Mouse (Mus musculus) limb, embryonic 14.5 days (tissue): ENCODE data around the gene Stoml2. TPM values are rescaled to one million over a fixed set of nuclear protein-coding genes. Genes with fewer than 3 reads are reported as not detected.

Experiments used
- ATAC-seq: fragments of 200-750 bp; cut with Nextera tagmentation; 2 replicates; pipeline ENCODE4 v1.8.0; 2017; ENCODE audit warnings: low read depth, moderate number of reproducible peaks, moderate TSS enrichment; ENCODE audit not compliant: low FRiP score
- DNase-seq: peaks from one replicate; pipeline ENCODE4 v3.0.0-alpha.2; 2015; ENCODE audit warnings: low spot score
- H3K27ac ChIP-seq: fragments of 300-500 bp; sonication (generic); replicated peaks from 2 replicates; pipeline ENCODE4 v1.5.1; 2014; ENCODE audit warnings: low read depth, mild to moderate bottlenecking, low read length, moderate library complexity, mixed read lengths
- H3K27me3 ChIP-seq: fragments of 300-500 bp; sonication (generic); 2 replicates; pipeline ENCODE4 v1.6.1; 2014; ENCODE audit warnings: low read length, mixed read lengths; ENCODE audit not compliant: control insufficient read depth, insufficient read depth
- H3K36me3 ChIP-seq: fragments of 300-500 bp; sonication (generic); 2 replicates; pipeline ENCODE4 v1.6.1; 2014; ENCODE audit warnings: mild to moderate bottlenecking, low read length, moderate library complexity, mixed read lengths; ENCODE audit not compliant: control insufficient read depth, insufficient read depth
- H3K4me1 ChIP-seq: fragments of 300-500 bp; sonication (generic); 2 replicates; pipeline ENCODE4 v1.6.1; 2014; ENCODE audit warnings: antibody characterized with exemption, low read length, mixed read lengths; ENCODE audit not compliant: control insufficient read depth, insufficient read depth
- H3K4me2 ChIP-seq: fragments of 300-500 bp; sonication (generic); replicated peaks from 2 replicates; pipeline ENCODE4 v1.6.1; 2014; ENCODE audit warnings: low read depth, mild to moderate bottlenecking, low read length, moderate library complexity; ENCODE audit not compliant: severe bottlenecking
- H3K4me3 ChIP-seq: fragments of 300-500 bp; sonication (generic); replicated peaks from 2 replicates; pipeline ENCODE4 v1.5.1; 2014; ENCODE audit warnings: low read length
- H3K9ac ChIP-seq: fragments of 300-500 bp; sonication (generic); 2 replicates; pipeline ENCODE4 v1.6.1; 2014; ENCODE audit warnings: mild to moderate bottlenecking, low read depth, low read length, moderate library complexity; ENCODE audit not compliant: severe bottlenecking
- H3K9me3 ChIP-seq: fragments of 300-500 bp; sonication (generic); 2 replicates; pipeline ENCODE4 v1.6.1; 2016; ENCODE audit warnings: low read length; ENCODE audit not compliant: control insufficient read depth
- POLR2A ChIP-seq: fragments of 200-500 bp; IDR thresholded peaks from 2 replicates; pipeline ENCODE4 v1.8.0; 2012; ENCODE audit warnings: inconsistent platforms, mild to moderate bottlenecking, moderate library complexity, borderline replicate concordance; ENCODE audit not compliant: insufficient read depth, insufficient read length; ENCODE audit errors: extremely low read depth
- WGBS: fragments of 180-500 bp; shearing (Covaris S2); extraction: QIAGEN DNeasy Blood & Tissue Kit; methylation state at CpG from one replicate; pipeline ENCODE4 v1.1.7; 2014; 5-methylcytosine and 5-hydroxymethylcytosine counted together
- polyA plus RNA-seq, 2 experiments: library from polyadenylated mRNA; depleted of rRNA in 1 of 2; stranded (reverse) in 1 of 2; unstranded in 1 of 2; fragments of >200 nt; fragmentation: Nextera tagmentation in 1 of 2; extraction: Ambion mirVana in 1 of 2; gene quantifications; 2 replicates each; pipeline versions ENCODE4 v1.2.1 to v1.2.3; 2012 to 2014

Stoml2 gene
- polyA plus RNA-seq, 2 experiments: 156 to 316 TPM

- ATAC-seq (no peak), DNase-seq (no peak)
- H3K9ac ChIP-seq: no peak overlapping the region
- H3K4me2 ChIP-seq: no peak overlapping the region
- TF ChIP-seq POLR2A: no peak
- H3K27ac ChIP-seq: no peak overlapping the region
- peaks cover 63% of the 10 kb centered on the region for H3K36me3 ChIP-seq
- no peaks in the 10 kb centered on the region for H3K4me1 ChIP-seq
- no peak overlapping the region for H3K4me3 ChIP-seq
- H3K27me3 ChIP-seq: no peaks in the 10 kb centered on the region
- no peaks in the 10 kb centered on the region for H3K9me3 ChIP-seq
- 100% methylated on average over 4 of the region's 4 CpGs for WGBS
Observed at GRCm38 (mm10) chr4:43018156-43018555, 13.4 kb downstream of the Stoml2 start.

- DNase-seq: no peak
- Histone ChIP-seq H3K9me3 (no peaks in the 10 kb centered on the region), H3K4me2 (no peak overlapping the region), H3K4me1 (peaks cover 5% of the 10 kb centered on the region), H3K4me3 (no peak overlapping the region), H3K27me3 (no peaks in the 10 kb centered on the region), H3K27ac (no peak overlapping the region), H3K9ac (no peak overlapping the region), H3K36me3 (peaks cover 7% of the 10 kb centered on the region; the same call in 1 of the 2 replicates)
- TF ChIP-seq POLR2A: no peak
- ATAC-seq: no peak
- 98% methylated on average over 1 of the region's 1 CpGs for WGBS
Observed at GRCm38 (mm10) chr4:43012091-43012490, 19.4 kb downstream of the Stoml2 start.

- H3K4me3 ChIP-seq: peak within 1 kb of the TSS; percentile 74
- H3K4me1 ChIP-seq: peaks cover 5% of the 10 kb centered on the region
- 0 out of 2 replicates have a peak, but pooled peaks have one; percentile 16 for TF ChIP-seq POLR2A
- H3K9me3 ChIP-seq: no peaks in the 10 kb centered on the region
- H3K27me3 ChIP-seq: no peaks in the 10 kb centered on the region
- no peaks in the 10 kb centered on the region for H3K36me3 ChIP-seq
- WGBS: 1% methylated on average over 37 of the region's 37 CpGs
- H3K9ac ChIP-seq: peak within 1 kb of the TSS; percentile 61
- H3K4me2 ChIP-seq: peak within 1 kb of the TSS; percentile 83
- peak; percentile 90 for DNase-seq
- peak within 1 kb of the TSS; percentile 28; the same call in 1 of the 2 replicates for H3K27ac ChIP-seq
- peak; percentile 91 for ATAC-seq
Observed at GRCm38 (mm10) chr4:43010161-43011038, 21.1 kb downstream of the Stoml2 start, which contains the start of gene Fancg. Gene Fancg, minus strand, starts transcription at chr4:43010506.

- Histone ChIP-seq H3K4me2 (no peak overlapping the region), H3K4me3 (no peak overlapping the region), H3K27ac (no peak overlapping the region), H3K9ac (no peak overlapping the region), H3K4me1 (peaks cover 5% of the 10 kb centered on the region), H3K9me3 (no peaks in the 10 kb centered on the region), H3K36me3 (0 out of 2 replicates have a peak, but pooled peaks cover 11% of the 10 kb centered on the region), H3K27me3 (no peaks in the 10 kb centered on the region)
- ATAC-seq (no peak), DNase-seq (no peak)
- no peak for TF ChIP-seq POLR2A
- WGBS: 61% methylated on average over 2 of the region's 2 CpGs
Observed at GRCm38 (mm10) chr4:43005765-43006164, 25.7 kb downstream of the Stoml2 start.

- no peak for TF ChIP-seq POLR2A
- Histone ChIP-seq H3K27ac (no peak overlapping the region), H3K36me3 (0 out of 2 replicates have a peak, but pooled peaks cover 11% of the 10 kb centered on the region), H3K9me3 (no peaks in the 10 kb centered on the region), H3K4me2 (no peak overlapping the region), H3K9ac (no peak overlapping the region), H3K4me1 (peaks cover 5% of the 10 kb centered on the region), H3K4me3 (no peak overlapping the region), H3K27me3 (no peaks in the 10 kb centered on the region)
- ATAC-seq: no peak
- 86% methylated on average over 3 of the region's 3 CpGs for WGBS
- no peak for DNase-seq
Observed at GRCm38 (mm10) chr4:43004951-43005350, 26.6 kb downstream of the Stoml2 start.
